Mouse (Mus musculus) brain, adult 2 months (tissue): ENCODE measurements around the gene Olfr878.

ENCODE experiments used
- DNase-seq: peaks from one replicate; pipeline ENCODE4 v3.0.0; 2011; ENCODE audit warnings: low read depth, low spot score

Gene Olfr878

GRCm38 (mm10) chr9:37917540-37917939 lies at the start of gene Olfr878:
Gene Olfr878 (plus strand): TSS chr9:37917840.
- no peak for DNase-seq

GRCm38 (mm10) chr9:37870246-37870645 lies 47.4 kb upstream of the Olfr878 start:
- peak; percentile 15 for DNase-seq

GRCm38 (mm10) chr9:37871097-37871496 lies 46.5 kb upstream of the Olfr878 start:
- DNase-seq = peak; percentile 57

GRCm38 (mm10) chr9:37871536-37871935 lies 46.1 kb upstream of the Olfr878 start:
- peak; percentile 38 for DNase-seq

- DNase-seq = peak; percentile 88
Observed at GRCm38 (mm10) chr9:37890960-37891359, 26.7 kb upstream of the Olfr878 start.

- DNase-seq = no peak
Observed at GRCm38 (mm10) chr9:37896661-37897060, 21.0 kb upstream of the Olfr878 start, which contains the start of gene Olfr145. Gene Olfr145 (plus strand): TSS chr9:37896724.

GRCm38 (mm10) chr9:37905555-37905954 lies 12.1 kb upstream of the Olfr878 start:
- peak; percentile 79 for DNase-seq

DNA sequence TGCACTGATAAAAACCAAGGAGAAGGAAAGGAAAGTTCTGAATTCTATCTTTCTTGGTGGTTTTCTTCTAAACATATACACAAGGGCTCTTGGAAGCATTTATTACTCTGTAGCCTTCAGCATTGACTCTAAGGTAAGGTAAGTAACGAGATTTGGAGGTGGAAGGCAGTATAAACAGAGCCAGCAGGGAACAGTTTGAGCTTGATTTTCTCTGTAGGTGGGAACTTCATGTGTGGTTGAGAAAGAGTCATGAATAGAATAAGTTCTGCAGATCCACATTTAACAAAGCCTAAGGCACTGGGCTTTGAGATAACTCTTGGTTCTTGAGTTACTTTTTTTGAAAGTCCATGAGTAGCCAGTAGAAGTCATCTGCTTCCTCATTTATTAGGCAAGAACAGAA lies 378 bp downstream of the Olfr878 start:
- peak; percentile 54 for DNase-seq

DNA sequence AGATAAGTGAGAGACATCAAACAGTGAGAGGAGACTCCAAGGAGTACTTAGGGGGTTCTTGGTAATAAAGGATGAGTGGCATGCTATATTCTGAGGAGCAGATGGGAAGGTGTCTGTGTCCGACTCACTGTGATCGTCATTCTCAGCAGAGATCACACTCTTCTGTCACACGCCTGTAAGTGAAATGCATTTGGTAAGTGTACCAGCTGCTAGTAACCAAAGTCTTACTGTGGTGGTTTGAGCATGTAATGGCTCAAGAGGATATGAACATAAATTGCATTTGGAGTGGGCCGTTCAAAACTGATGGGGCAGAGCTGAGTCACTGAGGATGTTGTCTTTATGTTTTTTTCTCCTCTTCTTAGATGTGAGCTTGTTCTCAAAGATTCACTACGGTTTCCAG lies 6.6 kb downstream of the Olfr878 start:
- DNase-seq = peak; percentile 41

DNA sequence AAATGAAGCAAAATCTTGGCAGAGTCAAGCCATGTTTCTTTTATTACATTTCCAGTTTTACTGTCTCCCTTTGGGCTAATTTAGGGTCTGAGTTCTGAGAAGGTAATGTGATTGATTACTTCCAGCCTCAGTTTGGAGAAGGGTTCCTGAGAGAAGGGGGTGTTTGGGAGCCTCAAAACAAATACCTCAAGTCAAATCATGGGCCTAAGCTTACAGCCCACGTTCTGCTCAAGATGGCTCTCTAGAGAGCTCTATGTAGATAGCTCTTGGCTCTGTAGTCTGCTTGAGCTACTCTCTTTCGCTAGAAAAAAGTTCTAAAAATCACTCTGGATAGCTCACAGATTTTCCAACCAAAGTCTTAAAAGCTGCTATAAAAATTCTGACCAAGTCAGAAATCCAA lies 7.8 kb downstream of the Olfr878 start:
- DNase-seq = no peak

- DNase-seq = no peak
Observed at GRCm38 (mm10) chr9:37926019-37927013, 8.7 kb downstream of the Olfr878 start.

- peak; percentile 90 for DNase-seq
Observed at GRCm38 (mm10) chr9:37932519-37932918, 14.9 kb downstream of the Olfr878 start.

DNA sequence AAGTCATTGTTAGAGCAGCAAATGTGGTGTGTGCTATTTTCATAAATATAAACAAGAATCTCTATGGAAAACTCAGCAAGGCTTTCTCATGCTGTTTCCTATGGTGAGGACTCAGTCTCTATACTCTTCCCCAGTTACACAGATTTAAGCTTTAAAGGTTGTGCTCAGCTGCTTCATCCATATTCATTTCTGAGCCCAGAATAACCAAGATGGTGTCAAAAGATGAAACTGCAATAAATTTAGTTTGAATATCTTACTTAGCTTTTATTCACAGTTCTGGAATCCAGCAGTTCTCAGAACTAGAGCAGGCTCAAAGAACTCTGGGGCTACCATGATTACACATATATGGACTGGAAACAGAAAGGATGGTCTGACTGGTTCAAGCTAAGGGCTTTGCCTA lies 16.5 kb downstream of the Olfr878 start:
- peak; percentile 58 for DNase-seq

DNA sequence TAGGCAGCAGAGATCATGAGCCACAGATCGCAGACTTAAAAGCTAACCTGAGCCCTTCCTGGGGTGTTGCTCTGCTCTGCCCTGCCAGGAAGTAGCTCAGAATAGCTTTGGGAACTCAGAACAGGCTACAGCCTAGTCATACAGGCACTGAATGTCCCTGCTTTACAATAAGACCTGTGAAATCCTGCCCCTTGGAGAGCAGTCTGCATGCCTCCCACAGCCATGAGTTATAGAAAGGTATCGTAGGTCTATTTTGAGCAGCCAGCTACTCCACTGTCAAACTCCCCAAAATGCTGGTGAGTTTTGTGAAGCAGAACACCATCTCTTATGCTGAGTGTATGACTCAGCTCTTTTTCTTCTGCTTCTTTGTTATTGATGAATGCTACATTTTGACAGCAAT lies 23.5 kb downstream of the Olfr878 start:
- DNase-seq = peak; percentile 73
